Mouse (Mus musculus) G1E (cell line): ENCODE measurements around the gene Fcrl1. TPM values are rescaled to one million over a fixed set of nuclear protein-coding genes. Genes with fewer than 3 reads are reported as not detected.

Experiments
- ATAC-seq: 2 replicates; pipeline ENCODE4 v1.8.0; 2016; ENCODE audit warnings: mild to moderate bottlenecking; ENCODE audit not compliant: insufficient number of reproducible peaks, poor library complexity, low FRiP score, severe bottlenecking; ENCODE audit errors: extremely low read depth
- DNase-seq: peaks from one replicate; pipeline ENCODE4 v3.0.0; 2012; ENCODE audit warnings: low spot score
- H3K27me3 ChIP-seq: 2 replicates; pipeline ENCODE4 v1.6.1; 2012; ENCODE audit warnings: mild to moderate bottlenecking, low read length, inconsistent platforms; ENCODE audit not compliant: insufficient read depth
- H3K36me3 ChIP-seq: replicated peaks from 2 replicates; pipeline ENCODE3; 2012; ENCODE audit warnings: mild to moderate bottlenecking, inconsistent platforms
- H3K4me1 ChIP-seq: 2 replicates; pipeline ENCODE4 v1.6.1; 2012; ENCODE audit warnings: low read depth, low read length, inconsistent platforms, mixed read lengths; ENCODE audit not compliant: insufficient read depth
- H3K4me3 ChIP-seq: 2 replicates; pipeline ENCODE4 v1.5.1; 2012; ENCODE audit warnings: low read depth, mild to moderate bottlenecking, inconsistent platforms, low read length, moderate library complexity, mixed read lengths
- H3K9me3 ChIP-seq: replicated peaks from 2 replicates; pipeline ENCODE4 v1.6.1; 2012; ENCODE audit warnings: inconsistent platforms
- CTCF ChIP-seq: IDR thresholded peaks from 2 replicates; pipeline ENCODE4 v1.5.1; 2012; ENCODE audit warnings: low read depth, low read length, inconsistent platforms, mixed read lengths
- GATA1 ChIP-seq: IDR thresholded peaks from 2 replicates; pipeline ENCODE4 v1.6.1; 2012; ENCODE audit warnings: borderline replicate concordance, low read length, inconsistent platforms, mixed read lengths
- GATA2 ChIP-seq: IDR thresholded peaks from 2 replicates; pipeline ENCODE4 v1.6.1; 2012; ENCODE audit warnings: low read depth, low read length, inconsistent platforms, borderline replicate concordance
- POLR2AphosphoS5 ChIP-seq: IDR thresholded peaks from 2 replicates; pipeline ENCODE4 v1.6.1; 2012; ENCODE audit warnings: low read depth, low read length, inconsistent platforms; ENCODE audit not compliant: insufficient replicate concordance
- TAL1 ChIP-seq: conservative IDR thresholded peaks from 2 replicates; pipeline ENCODE4 v1.6.1; 2012; ENCODE audit warnings: low read depth, low read length, inconsistent platforms, mixed read lengths
- polyA plus RNA-seq: library from polyadenylated mRNA; stranded (reverse); fragments of >175 nt; gene quantifications from 2 replicates; pipeline ENCODE4 v1.2.3, GENCODE M21; 2012
- total RNA-seq, 2 experiments: library from RNA; stranded (forward) in 1 of 2; stranded (reverse) in 1 of 2; fragments of 200-1000 nt in 1 of 2; fragments of >200 nt in 1 of 2; fragmentation: Nextera tagmentation in 1 of 2; gene quantifications; 2 replicates each; pipeline ENCODE4 v1.2.3; 2014 to 2017

The Fcrl1 gene
- total and polyA plus RNA-seq, 3 experiments: 0.33 TPM; not detected in 2

GRCm38 (mm10) chr3:87440586-87440985 is 64.4 kb downstream of the Fcrl1 start:
- H3K4me3 ChIP-seq: no peak overlapping the region
- no peaks in the 10 kb centered on the region for H3K9me3 ChIP-seq
- no peaks in the 10 kb centered on the region for H3K4me1 ChIP-seq
- DNase-seq: no peak
- no peak for ATAC-seq
- TF ChIP-seq TAL1 (no peak), GATA2 (no peak), CTCF (no peak), POLR2AphosphoS5 (no peak), GATA1 (no peak)
- H3K27me3 ChIP-seq: no peaks in the 10 kb centered on the region
- H3K36me3 ChIP-seq: no peaks in the 10 kb centered on the region

DNA sequence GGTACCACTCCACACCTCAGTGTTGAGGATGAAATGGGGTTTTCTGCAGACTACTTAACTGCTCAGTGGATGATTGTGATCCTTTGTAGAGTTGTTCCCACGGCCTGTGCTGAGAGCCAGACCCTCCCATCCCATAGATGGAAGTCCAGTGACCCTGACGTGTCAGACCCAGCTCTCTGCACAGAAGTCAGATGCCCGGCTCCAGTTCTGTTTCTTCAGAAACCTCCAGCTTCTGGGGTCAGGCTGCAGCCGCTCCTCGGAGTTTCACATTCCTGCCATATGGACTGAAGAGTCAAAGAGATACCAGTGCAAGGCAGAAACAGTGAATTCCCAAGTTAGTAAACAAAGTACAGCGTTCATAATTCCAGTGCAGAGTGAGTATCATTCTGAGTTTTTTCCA is 67.8 kb downstream of the Fcrl1 start:
- TF ChIP-seq CTCF (no peak), TAL1 (no peak), GATA1 (no peak), GATA2 (no peak), POLR2AphosphoS5 (no peak)
- DNase-seq (no peak), ATAC-seq (no peak)
- H3K36me3 ChIP-seq: no peaks in the 10 kb centered on the region
- H3K4me3 ChIP-seq: no peak overlapping the region
- no peaks in the 10 kb centered on the region for H3K27me3 ChIP-seq
- no peaks in the 10 kb centered on the region for H3K9me3 ChIP-seq
- H3K4me1 ChIP-seq: no peaks in the 10 kb centered on the region

Other genes starting within 250 kb of the Fcrl1 start
- gene Kirrel, start 201.6 kb upstream of the Fcrl1 start, total RNA-seq (2014; fragmentation: Nextera tagmentation): not detected in 2 replicates
- under 0.01 and 0.11 TPM in 2 replicates for gene Kirrel, start 201.6 kb upstream of the Fcrl1 start, total RNA-seq (2017)
- 0.01 TPM in 1 of 2 replicates, not detected in the other for gene Kirrel, start 201.6 kb upstream of the Fcrl1 start, polyA plus RNA-seq
- not detected in 2 replicates for gene Fcrls, start 112.6 kb upstream of the Fcrl1 start, total RNA-seq (2014; fragmentation: Nextera tagmentation)
- not detected in 2 replicates for gene Fcrls, start 112.6 kb upstream of the Fcrl1 start, total RNA-seq (2017)
- not detected in 2 replicates for gene Fcrls, start 112.6 kb upstream of the Fcrl1 start, polyA plus RNA-seq
- gene Cd5l, start 18.5 kb upstream of the Fcrl1 start, total RNA-seq (2014; fragmentation: Nextera tagmentation): not detected in 2 replicates
- 0.11 TPM in 1 of 2 replicates, not detected in the other for gene Cd5l, start 18.5 kb upstream of the Fcrl1 start, total RNA-seq (2017)
- not detected in 2 replicates for gene Cd5l, start 18.5 kb upstream of the Fcrl1 start, polyA plus RNA-seq
- not detected in 2 replicates for gene Fcrl5, start 59.4 kb downstream of the Fcrl1 start, total RNA-seq (2014; fragmentation: Nextera tagmentation)
- gene Fcrl5, start 59.4 kb downstream of the Fcrl1 start, total RNA-seq (2017): 0.11 TPM in 1 of 2 replicates, not detected in the other
- gene Fcrl5, start 59.4 kb downstream of the Fcrl1 start, polyA plus RNA-seq: not detected in 2 replicates
- gene Etv3, start 149.0 kb downstream of the Fcrl1 start, total RNA-seq (2014; fragmentation: Nextera tagmentation): 12.2 and 13.6 TPM in 2 replicates
- gene Etv3, start 149.0 kb downstream of the Fcrl1 start, total RNA-seq (2017): 12.4 and 16.6 TPM in 2 replicates
- gene Etv3, start 149.0 kb downstream of the Fcrl1 start, polyA plus RNA-seq: 12.6 and 15.7 TPM in 2 replicates
- gene Arhgef11, start 241.2 kb downstream of the Fcrl1 start, total RNA-seq (2014; fragmentation: Nextera tagmentation): 11.4 and 14.4 TPM in 2 replicates
- 9.4 and 14.5 TPM in 2 replicates for gene Arhgef11, start 241.2 kb downstream of the Fcrl1 start, total RNA-seq (2017)
- 3.2 and 5.1 TPM in 2 replicates for gene Arhgef11, start 241.2 kb downstream of the Fcrl1 start, polyA plus RNA-seq